Mouse (Mus musculus) hematopoietic stem cell, adult 5-6 weeks (primary cell): ENCODE results near the gene Trim41. TPM values are rescaled to one million over a fixed set of nuclear protein-coding genes. Genes with fewer than 3 reads are reported as not detected.
"Not testable (repeated sequence)": the region's sequence is repeated elsewhere in the genome, so short reads cannot be mapped to it uniquely, and the experiment has no call there.

Experiments
- ATAC-seq, 2 experiments: fragments of 125-278 bp in 1 of 2; replicated peaks in 1 of 2; 2 replicates each; pipeline ENCODE4 v1.8.0; 2016 to 2017; ENCODE audit warnings: inconsistent platforms in 2 of 2, mild to moderate bottlenecking in 2 of 2, moderate number of reproducible peaks in 2 of 2, low read depth in 1 of 2, moderate TSS enrichment in 1 of 2; ENCODE audit not compliant: low FRiP score in 2 of 2, poor library complexity in 2 of 2, severe bottlenecking in 2 of 2, insufficient read depth in 1 of 2, low TSS enrichment in 1 of 2
- total RNA-seq: library from RNA; stranded (forward); fragments of 172-1452, 232-1000 nt; gene quantifications from 2 replicates; pipeline ENCODE4 v1.2.3, GENCODE M21; 2017

Trim41 gene
- total RNA-seq, result 54.7 and 74.2 TPM in 2 replicates

DNA sequence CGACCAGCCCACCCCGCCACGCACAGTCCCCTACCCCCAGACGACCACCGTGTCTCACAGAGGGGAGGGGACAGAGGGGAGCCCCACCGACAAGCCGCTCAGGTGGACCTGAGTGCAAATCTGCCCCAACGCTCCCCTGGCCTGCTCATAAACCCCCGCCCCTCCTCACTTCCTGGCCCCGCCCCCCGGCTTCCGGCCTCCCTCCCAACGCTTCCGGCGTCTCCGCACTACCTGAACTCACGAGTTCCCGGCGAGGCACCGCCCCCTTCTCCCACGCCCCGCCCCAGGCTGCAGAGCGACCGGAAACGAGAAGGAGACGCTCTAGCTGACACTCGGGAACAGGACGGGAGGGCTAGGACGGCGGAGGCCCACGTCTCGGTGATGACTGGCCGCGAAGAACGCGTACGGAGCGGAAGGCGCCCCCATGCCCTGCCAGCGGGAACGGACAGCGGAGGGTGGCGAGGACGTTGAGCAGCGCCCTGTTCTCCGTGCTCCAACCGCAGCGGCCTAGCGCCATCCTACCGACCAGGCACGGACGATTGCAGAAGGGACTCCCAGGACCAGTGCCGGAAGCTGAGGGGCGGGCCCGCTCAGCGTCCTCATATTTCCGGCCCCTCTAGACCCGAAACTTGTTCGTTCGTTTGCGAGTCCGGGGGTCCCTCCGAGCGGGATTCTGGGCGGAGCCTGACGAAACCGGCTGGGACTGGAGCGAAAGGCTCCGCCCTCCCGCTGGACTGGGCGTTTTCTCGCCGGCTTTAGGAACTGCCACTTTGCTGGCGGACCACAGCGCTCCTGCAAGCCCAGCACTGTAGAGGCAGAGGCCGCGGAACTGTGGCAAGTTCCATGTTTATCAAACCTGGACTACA, at the start of gene Trim41:
Gene Trim41, minus strand, starts transcription at position 554 of the 866 bp plus-strand sequence.
- peak; percentile 83 to 85 for ATAC-seq

DNA sequence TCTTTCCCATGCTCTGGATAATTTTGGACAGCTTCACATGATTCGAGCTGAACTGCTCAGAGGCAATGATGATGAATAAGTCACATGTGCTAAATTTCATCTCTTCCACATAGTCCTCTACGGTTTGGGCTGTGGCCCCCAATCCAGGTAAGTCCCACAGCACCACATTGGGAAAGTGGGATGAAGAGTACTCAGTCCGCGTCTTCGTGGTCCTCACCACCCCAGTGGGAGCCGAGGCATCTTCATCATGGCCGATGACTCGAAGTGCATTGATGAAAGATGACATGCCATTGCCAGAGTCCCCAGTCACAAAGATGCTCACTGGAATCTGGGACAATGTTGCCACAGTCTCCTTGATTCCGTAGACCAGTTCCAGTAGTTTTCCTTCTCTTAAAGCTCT, 49.3 kb upstream of the Trim41 start:
- ATAC-seq, result no peak

DNA sequence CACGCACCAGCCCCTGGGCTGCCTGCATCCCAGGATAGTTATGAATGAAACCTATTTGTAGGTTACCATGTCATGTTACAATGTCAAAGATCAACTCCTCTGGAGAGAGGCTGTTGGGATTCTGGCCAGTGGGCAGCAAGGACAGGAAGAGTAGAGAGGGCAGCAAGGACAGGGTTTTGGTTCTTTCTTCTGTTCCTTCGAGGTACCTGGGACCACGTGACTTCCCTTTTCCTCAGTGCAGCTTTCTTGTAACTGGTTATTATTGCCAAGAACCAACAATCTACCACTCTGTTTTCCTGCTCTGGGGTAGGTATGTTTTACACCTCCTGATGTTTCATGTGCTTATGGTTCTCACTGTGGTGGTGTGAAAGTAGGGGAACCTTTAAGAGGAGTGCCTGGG, 46.7 kb upstream of the Trim41 start:
- 0 out of 4 replicates have a peak, but pooled peaks of 1 of the 2 experiments have one; percentile 18 for ATAC-seq

DNA sequence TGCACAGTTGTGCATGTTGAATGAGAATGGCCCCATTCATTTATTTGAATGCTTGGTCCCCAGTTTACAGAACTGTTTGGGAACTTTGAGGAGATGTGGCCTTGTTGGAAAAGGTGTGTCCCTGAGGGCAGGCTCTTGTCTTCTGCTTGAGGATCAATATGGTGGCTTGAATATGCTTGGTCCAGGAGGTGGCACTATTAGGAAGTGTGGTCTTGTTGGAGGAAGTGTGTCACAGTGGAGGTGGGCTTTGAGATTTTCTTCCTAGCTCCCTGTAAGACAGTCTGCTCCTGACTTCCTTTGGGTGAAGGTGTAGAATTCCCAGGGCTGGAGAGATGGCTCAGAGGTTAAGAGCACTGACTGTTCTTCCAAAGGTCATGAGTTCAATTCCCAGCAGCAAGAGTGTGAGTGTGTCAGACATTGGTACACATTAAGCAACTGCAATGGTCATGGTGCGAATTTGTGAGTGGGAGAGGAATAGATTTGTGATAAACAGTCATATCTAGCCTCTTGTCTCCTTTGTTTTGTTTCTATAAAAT, 45.7 kb upstream of the Trim41 start:
- no peak for ATAC-seq

DNA sequence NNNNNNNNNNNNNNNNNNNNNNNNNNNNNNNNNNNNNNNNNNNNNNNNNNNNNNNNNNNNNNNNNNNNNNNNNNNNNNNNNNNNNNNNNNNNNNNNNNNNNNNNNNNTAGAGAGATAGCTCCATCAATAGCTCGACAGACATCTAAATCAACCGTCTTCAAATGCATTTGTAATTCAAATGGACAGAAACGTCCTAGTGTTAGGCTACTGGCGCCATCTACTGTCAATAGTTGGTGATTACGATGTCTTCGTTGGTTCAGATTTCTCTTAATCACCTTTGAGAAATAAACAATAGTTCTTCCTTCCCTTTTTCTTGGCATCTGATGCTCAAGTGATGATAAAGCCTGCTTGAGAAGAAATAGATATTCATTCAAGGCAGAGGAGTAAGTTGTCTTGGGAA, 41.9 kb upstream of the Trim41 start:
- ATAC-seq, result peak in 1 of 2 experiments; percentile 38; a peak in 1 of 4 replicates

DNA sequence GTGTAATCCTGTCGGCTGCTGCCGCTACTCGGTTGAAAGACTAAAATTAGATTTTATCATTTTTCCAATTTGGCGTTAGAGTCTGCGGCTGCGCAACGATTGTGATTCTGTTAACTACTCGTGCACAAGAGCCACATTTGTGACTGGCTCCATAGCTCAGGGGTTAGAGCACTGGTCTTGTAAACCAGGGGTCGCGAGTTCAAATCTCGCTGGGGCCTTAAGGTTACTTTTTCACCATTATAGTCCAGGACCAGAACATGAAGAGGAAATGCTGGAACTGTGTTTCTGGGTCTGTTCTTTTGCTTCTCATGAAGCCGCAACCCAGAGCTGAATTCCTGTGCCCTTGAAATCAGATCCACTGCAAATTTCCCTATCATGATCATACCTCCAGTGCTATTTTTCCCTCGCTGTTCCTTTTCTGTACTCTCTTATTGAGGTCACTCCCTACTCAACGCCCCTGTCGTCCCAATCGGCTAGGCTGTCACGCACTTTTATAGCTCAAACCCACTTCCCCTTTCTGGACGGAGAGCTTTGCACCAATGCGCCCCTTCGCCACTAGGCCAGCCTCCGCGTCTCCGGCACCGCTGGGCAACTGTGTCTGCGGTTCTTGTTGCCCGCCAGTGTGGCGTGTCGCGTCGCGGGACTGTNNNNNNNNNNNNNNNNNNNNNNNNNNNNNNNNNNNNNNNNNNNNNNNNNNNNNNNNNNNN, 36.5 kb upstream of the Trim41 start:
- ATAC-seq, result peak; percentile 63 to 65

DNA sequence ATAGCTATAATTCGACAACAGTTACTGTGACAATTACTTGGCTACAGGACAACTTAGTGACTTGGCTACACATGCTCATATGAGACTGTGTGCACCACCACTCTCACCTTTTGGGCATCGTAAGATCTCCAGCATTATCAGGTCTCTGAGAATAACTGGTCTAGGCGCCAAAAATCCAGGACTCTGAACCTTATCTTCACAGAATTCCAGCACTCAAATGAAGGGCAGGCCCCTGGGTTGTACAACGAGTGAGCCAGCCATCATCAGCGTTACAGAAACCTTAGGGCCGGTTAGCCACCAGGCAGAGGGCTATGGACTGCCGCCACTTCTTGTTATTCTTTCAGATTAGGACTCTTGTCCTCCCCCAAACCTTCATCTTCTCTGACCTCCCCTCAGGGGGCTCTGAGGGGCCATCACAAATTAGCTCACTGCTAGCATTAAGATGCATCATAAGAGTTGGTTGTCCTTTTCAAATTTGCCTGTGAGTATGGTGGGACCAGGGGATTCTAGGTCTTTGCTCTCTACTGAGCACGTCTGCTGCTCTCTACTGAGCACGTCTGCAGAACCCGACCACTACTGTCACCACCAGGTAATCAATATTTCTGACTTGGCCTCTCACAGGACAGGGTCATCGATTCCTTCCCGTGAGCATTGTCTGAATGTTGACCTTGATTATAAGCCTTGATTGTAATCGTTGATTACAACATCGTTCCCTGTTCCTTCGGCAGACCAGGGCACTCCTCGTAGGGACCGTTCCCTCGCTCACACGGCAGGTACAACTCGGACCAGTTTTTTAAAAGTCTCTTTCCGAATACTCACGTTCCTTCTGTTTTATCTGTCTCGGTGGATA, 35.7 kb upstream of the Trim41 start:
- ATAC-seq, result no peak

DNA sequence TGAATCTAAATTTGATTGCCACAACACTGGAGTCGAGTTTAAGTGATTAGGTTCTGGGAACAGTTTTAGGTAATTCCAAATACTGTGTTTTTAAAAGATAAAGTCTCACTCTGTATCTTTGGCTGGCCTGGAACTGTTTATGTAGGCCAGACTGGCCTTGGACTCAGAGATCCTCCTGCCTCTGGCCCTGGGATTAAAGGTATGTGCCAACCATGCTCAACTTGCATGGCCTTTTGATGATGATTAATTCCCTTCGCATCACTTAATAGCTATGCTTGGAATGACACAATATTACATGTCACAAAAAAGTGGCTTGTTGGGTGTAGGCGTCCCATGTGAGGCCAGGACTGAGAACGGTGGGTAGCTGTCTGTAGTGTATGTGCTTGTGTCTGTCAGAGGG, 35.0 kb upstream of the Trim41 start:
- ATAC-seq, result no peak

DNA sequence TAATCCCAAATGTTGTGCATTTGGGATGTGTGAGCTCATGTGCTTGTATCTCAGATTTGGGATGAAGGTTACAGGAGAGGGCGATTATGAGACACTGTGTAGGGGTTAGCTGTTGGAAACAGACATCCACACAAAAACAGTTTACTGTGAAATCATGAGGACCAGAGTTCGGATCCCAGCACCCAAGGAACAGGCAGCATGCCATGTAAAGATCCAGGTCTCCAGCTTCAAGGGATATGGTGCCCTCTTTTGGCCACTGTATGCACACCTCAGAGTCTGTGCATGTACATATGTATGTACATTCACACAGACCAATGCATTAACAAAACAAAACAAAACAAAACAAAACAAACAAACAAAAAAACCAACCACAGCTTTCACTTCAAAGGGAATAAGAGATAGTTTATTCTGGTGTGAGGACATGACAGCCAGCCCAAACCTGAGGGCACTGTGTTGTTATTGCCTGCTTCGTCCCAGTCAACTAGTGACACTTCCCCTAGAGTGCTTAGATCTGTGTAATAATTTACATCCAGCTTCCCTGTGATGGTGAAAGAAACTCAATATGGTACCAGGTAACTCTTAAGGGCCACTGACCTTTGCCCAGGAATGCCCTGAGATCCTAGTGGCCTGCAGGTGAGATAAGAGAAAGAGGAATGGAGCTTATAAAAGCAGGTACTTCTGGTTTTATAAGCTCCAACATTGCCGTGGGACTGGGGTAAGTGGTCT, 34.3 kb upstream of the Trim41 start:
- no peak for ATAC-seq

DNA sequence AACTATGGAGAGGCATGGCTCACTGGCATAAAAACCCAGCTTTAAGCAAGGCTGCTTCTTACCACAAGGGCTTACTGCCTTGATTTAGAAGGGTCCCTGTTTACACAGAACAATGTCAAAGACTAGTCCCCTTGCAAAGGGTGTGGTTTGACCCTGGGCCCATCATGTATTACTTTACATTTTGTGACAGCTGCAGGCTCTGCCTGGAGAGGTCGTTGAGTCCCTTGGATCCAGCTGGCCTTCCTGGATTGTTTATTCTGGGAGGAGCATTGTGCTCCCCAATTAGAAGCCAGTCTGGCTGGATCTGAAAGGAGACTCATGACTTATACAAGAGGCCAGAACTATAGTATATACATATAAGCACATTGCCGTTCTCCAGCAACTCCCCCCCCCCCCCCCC, 33.1 kb upstream of the Trim41 start:
- ATAC-seq, result no peak

DNA sequence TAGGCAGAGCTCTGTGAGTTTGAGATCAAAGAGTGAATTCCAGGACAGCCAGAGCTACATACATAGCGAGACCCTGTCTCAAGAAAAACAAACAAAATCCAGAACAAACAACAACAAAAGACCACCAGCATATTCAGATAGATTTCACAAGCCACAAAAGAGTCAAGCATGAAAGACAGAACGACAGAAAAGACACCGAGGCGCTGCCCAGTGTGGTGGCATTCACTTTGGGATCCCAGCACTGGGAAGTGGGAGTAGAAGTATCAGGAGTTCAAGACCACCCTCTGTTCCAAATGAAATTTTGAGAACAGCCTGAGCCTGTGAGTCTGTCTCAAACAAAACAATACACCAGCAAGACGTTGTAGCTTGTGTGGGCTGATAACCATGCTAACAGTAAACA, 29.7 kb upstream of the Trim41 start:
- no peak for ATAC-seq

DNA sequence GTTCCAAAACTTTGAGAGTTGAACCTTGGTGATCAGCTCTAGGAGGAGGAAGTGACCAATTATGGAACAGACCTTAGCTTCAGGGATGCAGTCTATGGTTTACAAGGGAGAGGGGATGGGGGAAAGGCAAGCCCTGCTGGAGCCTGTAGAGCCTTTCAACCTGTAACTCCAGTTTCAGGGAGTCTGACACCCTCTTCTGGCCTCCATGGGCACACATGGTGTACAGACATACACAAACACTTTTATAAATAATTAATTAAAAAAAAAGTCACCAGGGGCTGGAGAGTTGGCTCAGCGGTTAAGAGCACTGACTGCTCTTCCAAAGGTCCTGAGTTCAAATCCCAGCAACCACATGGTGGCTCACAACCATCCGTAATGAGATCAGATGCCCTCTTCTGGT, 29.2 kb upstream of the Trim41 start:
- ATAC-seq, result not testable (repeated sequence)

DNA sequence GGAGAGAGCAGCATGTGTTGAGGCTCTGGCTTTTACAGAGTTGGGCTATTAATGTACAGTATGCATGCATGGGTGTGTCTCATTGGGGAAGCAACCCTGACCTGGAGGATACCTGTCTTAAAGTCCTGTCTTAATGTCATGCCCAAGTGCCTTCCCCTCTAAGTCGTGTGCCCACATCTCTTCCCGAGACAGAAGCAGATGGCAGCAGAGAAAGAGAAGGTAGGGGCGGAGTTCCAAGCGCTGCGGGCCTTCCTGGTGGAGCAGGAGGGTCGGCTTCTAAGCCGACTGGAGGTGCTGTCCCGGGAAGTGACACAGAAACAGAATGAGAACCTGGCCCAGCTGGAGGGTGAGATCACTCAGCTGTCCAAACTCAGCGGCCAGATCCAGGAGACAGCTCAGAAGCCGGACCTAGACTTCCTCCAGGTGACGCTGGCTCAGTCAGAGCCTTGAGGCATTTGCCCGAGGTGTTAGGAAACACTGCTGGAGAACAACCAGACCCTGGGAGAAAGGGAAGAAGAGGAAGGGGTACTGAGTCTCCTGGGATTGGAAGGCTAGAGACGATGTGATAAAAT, 28.2 kb upstream of the Trim41 start:
- ATAC-seq, result no peak

DNA sequence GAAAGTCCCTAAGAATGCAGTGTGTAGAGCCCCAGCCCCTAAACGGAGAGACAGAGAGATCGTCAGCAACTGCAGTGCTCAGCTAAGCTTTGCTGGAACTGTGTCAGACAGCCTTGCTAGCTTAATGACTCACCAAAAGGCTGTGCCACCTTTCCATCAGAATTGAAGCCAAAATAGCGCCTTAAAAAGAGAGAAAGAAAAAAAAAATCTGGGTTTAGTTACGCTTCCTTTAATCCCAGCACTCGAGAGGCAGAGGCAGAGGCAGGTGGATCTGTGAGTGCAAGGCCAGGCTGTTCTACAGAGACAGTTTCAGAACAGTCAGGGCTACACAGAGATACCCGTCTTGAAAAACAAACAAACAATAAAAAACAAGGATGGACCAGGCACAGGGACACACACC, 27.2 kb upstream of the Trim41 start:
- ATAC-seq, result no peak

DNA sequence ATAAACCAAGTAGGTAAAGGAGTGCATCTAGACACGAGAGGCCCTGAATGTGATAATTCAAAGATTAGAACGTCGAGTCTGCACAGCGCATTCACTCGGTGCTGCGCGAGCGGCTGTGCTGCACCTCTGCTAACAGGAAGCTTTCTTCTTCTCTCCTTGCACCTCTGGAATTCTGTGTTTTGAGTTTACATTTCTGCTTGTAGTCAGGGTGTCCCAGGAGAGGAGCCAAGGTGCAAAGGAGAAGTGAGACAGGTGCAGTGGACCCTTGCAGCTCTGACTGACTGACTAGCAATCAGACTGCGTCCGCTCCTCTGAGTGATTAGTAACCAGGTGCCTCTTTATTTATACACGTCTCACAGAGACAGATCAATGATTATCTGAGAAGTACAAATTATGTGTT, 26.0 kb upstream of the Trim41 start:
- ATAC-seq, result no peak

DNA sequence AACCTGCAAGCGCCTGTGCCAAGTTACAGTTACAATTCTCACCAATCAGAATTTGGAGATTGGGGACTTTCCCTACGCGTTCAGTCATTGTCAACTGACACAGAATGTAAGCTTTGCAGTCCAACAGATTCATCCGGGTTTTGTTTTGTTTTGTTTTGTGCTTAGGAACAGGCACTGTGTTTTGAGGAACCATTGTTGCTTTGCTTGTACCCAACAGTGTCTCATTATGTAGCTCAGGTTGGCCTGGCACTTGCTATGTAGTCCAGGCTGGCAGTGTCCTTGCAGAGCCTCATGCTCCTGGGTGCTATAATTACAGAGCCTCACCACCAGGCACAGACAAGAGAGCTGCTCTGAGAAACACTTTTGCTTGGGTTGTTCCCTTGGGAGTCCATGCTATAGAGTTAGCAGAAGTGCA, 25.2 kb upstream of the Trim41 start:
- ATAC-seq, result no peak

DNA sequence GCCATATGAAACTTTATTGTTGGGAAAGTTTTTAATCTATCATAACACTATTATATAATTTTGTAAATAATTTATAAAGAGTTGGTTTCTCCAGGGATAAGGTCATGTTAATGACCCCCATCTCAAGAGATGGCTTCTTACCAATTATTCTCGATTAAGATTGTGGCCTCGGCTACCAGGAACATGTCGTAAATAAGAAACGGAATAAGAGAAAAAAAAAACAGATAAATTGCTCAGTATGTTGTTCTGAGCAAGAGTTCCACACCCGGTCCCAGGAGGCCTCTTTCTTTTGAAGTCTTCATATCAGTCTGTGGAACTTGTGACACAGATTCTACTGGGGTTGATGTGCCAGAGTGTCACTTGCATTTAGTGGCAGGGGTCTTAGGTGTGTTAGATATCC, 24.1 kb upstream of the Trim41 start:
- ATAC-seq, result no peak
